Mouse (Mus musculus) midbrain, embryonic 13.5 days (tissue): ENCODE measurements around the gene Hyal3. TPM values are rescaled to one million over a fixed set of nuclear protein-coding genes. Genes with fewer than 3 reads are reported as not detected.
A peak's percentile ranks its signal among the peaks of the same experiment; 100 is the strongest.

Source experiments
- ATAC-seq: fragments of 200-750 bp; cut with Nextera tagmentation; 2 replicates; pipeline ENCODE4 v1.8.0; 2017; ENCODE audit warnings: mild to moderate bottlenecking, moderate TSS enrichment, moderate library complexity
- H3K27ac ChIP-seq: fragments of 300-500 bp; sonication (generic); 2 replicates; pipeline ENCODE4 v1.5.1; 2015; ENCODE audit warnings: inconsistent platforms, mild to moderate bottlenecking, moderate library complexity
- H3K27me3 ChIP-seq: fragments of 300-500 bp; sonication (generic); 2 replicates; pipeline ENCODE4 v1.6.1; 2015; ENCODE audit warnings: mild to moderate bottlenecking, inconsistent platforms
- H3K36me3 ChIP-seq: fragments of 300-500 bp; sonication (generic); 2 replicates; pipeline ENCODE4 v1.6.1; 2015; ENCODE audit warnings: mild to moderate bottlenecking, inconsistent platforms
- H3K4me1 ChIP-seq: fragments of 300-500 bp; sonication (generic); replicated peaks from 2 replicates; pipeline ENCODE4 v1.6.1; 2015; ENCODE audit warnings: inconsistent platforms
- H3K4me2 ChIP-seq: fragments of 300-500 bp; sonication (generic); replicated peaks from 2 replicates; pipeline ENCODE4 v1.6.1; 2015; ENCODE audit warnings: moderate library complexity, mild to moderate bottlenecking, inconsistent platforms
- H3K4me3 ChIP-seq: fragments of 300-500 bp; sonication (generic); replicated peaks from 2 replicates; pipeline ENCODE4 v1.5.1; 2015; ENCODE audit warnings: mild to moderate bottlenecking, inconsistent platforms
- H3K9ac ChIP-seq: fragments of 300-500 bp; sonication (generic); replicated peaks from 2 replicates; pipeline ENCODE4 v1.6.1; 2015; ENCODE audit warnings: mild to moderate bottlenecking, inconsistent platforms
- H3K9me3 ChIP-seq: fragments of 300-500 bp; sonication (generic); 2 replicates; pipeline ENCODE4 v1.6.1; 2016; ENCODE audit warnings: mild to moderate bottlenecking, inconsistent platforms
- WGBS: fragments of 180-500 bp; shearing (Covaris S2); methylation state at CpG from one replicate; pipeline ENCODE4 v1.1.7; 2015; 5-methylcytosine and 5-hydroxymethylcytosine counted together
- polyA plus RNA-seq: library from polyadenylated mRNA; unstranded; fragments of >200 nt; fragmentation: Nextera tagmentation; extraction: Ambion mirVana; gene quantifications from 2 replicates; pipeline ENCODE4 v1.2.1, GENCODE M21; 2015

The Hyal3 gene
- polyA plus RNA-seq, 1 experiment from 2014 or later: 1.8 TPM

GRCm38 (mm10) chr9:107606591-107606990 lies 26.0 kb downstream of the Hyal3 start:
- Histone ChIP-seq H3K4me2 (no peak overlapping the region), H3K27ac (no peak overlapping the region), H3K27me3 (no peaks in the 10 kb centered on the region), H3K36me3 (no peaks in the 10 kb centered on the region), H3K9ac (no peak overlapping the region), H3K9me3 (no peaks in the 10 kb centered on the region), H3K4me3 (no peak overlapping the region), H3K4me1 (peaks cover 64% of the 10 kb centered on the region)
- no peak for ATAC-seq
- 18% methylated on average over 9 of the region's 9 CpGs for WGBS

- Histone ChIP-seq H3K4me2 (no peak overlapping the region), H3K27me3 (no peaks in the 10 kb centered on the region), H3K36me3 (no peaks in the 10 kb centered on the region), H3K9ac (no peak overlapping the region), H3K4me3 (no peak overlapping the region), H3K9me3 (no peaks in the 10 kb centered on the region), H3K4me1 (peaks cover 69% of the 10 kb centered on the region), H3K27ac (no peak overlapping the region)
- 78% methylated on average over 2 of the region's 2 CpGs for WGBS
- ATAC-seq: no peak
Observed at GRCm38 (mm10) chr9:107607036-107607435, 26.4 kb downstream of the Hyal3 start.

GRCm38 (mm10) chr9:107607653-107608245 lies 27.1 kb downstream of the Hyal3 start:
- WGBS: 60% methylated on average over 9 of the region's 9 CpGs

GRCm38 (mm10) chr9:107608741-107609432 lies 28.3 kb downstream of the Hyal3 start, which contains the start of gene Sema3b:
Sema3b (minus strand) TSS chr9:107609229.
- no peak for ATAC-seq
- H3K4me1 ChIP-seq: peaks cover 71% of the 10 kb centered on the region

More at GRCm38 (mm10) chr9:107607653-107608245, 27.1 kb downstream of the Hyal3 start:
- peaks cover 66% of the 10 kb centered on the region for H3K4me1 ChIP-seq
- no peak overlapping the region for H3K4me2 ChIP-seq
- no peaks in the 10 kb centered on the region for H3K27me3 ChIP-seq
- ATAC-seq: no peak
- H3K9me3 ChIP-seq: no peaks in the 10 kb centered on the region
- no peak overlapping the region for H3K27ac ChIP-seq
- H3K9ac ChIP-seq: no peak overlapping the region
- no peaks in the 10 kb centered on the region for H3K36me3 ChIP-seq
- H3K4me3 ChIP-seq: no peak overlapping the region

GRCm38 (mm10) chr9:107609433-107609830 lies 28.8 kb downstream of the Hyal3 start:
- Histone ChIP-seq H3K9ac (no peak overlapping the region), H3K4me3 (no peak overlapping the region), H3K27ac (no peak overlapping the region), H3K36me3 (peaks cover 9% of the 10 kb centered on the region), H3K4me1 (peaks cover 67% of the 10 kb centered on the region), H3K9me3 (no peaks in the 10 kb centered on the region), H3K4me2 (no peak overlapping the region), H3K27me3 (no peaks in the 10 kb centered on the region)
- ATAC-seq: no peak
- 62% methylated on average over 4 of the region's 4 CpGs for WGBS

More at GRCm38 (mm10) chr9:107608741-107609432, 28.3 kb downstream of the Hyal3 start, which contains the start of gene Sema3b:
- Histone ChIP-seq H3K9me3 (no peaks in the 10 kb centered on the region), H3K27ac (no peak within 1 kb of the TSS), H3K27me3 (no peaks in the 10 kb centered on the region), H3K36me3 (peaks cover 4% of the 10 kb centered on the region), H3K4me2 (no peak within 1 kb of the TSS), H3K4me3 (no peak within 1 kb of the TSS), H3K9ac (no peak within 1 kb of the TSS)
- 39% methylated on average over 12 of the region's 12 CpGs for WGBS

GRCm38 (mm10) chr9:107611456-107612190 lies 31.0 kb downstream of the Hyal3 start:
- Histone ChIP-seq H3K27ac (peak overlapping the region; percentile 99), H3K4me1 (peaks cover 57% of the 10 kb centered on the region)
- 75% methylated on average over 6 of the region's 6 CpGs for WGBS

GRCm38 (mm10) chr9:107612191-107612944 lies 31.8 kb downstream of the Hyal3 start:
- H3K27me3 ChIP-seq: no peaks in the 10 kb centered on the region
- WGBS: 1% methylated on average over 45 of the region's 48 CpGs
- H3K4me3 ChIP-seq: peak overlapping the region; percentile 33
- H3K36me3 ChIP-seq: peaks cover 38% of the 10 kb centered on the region
- H3K27ac ChIP-seq: peak overlapping the region; percentile 99
- H3K9me3 ChIP-seq: no peaks in the 10 kb centered on the region
- peak; percentile 94 for ATAC-seq
- H3K4me1 ChIP-seq: peaks cover 51% of the 10 kb centered on the region
- H3K4me2 ChIP-seq: peak overlapping the region; percentile 62
- H3K9ac ChIP-seq: peak overlapping the region; percentile 80

More at GRCm38 (mm10) chr9:107611456-107612190, 31.0 kb downstream of the Hyal3 start:
- Histone ChIP-seq H3K36me3 (peaks cover 31% of the 10 kb centered on the region), H3K4me3 (peak overlapping the region; percentile 33; the same call in 1 of the 2 replicates), H3K4me2 (peak overlapping the region; percentile 62), H3K9me3 (no peaks in the 10 kb centered on the region), H3K27me3 (no peaks in the 10 kb centered on the region), H3K9ac (peak overlapping the region; percentile 80)
- ATAC-seq: no peak

- Histone ChIP-seq H3K36me3 (peaks cover 45% of the 10 kb centered on the region), H3K4me1 (peaks cover 45% of the 10 kb centered on the region), H3K4me2 (peak overlapping the region; percentile 62), H3K9ac (no peak overlapping the region), H3K9me3 (no peaks in the 10 kb centered on the region), H3K27me3 (no peaks in the 10 kb centered on the region), H3K4me3 (peak overlapping the region; percentile 33), H3K27ac (peak overlapping the region; percentile 99)
- ATAC-seq: peak; percentile 29; the same call in 1 of the 2 replicates
- 11% methylated on average over 12 of the region's 12 CpGs for WGBS
Observed at GRCm38 (mm10) chr9:107612945-107613569, 32.4 kb downstream of the Hyal3 start.

- no peaks in the 10 kb centered on the region for H3K9me3 ChIP-seq
- ATAC-seq: no peak
- H3K4me1 ChIP-seq: peaks cover 46% of the 10 kb centered on the region
- peak overlapping the region; percentile 10 for H3K9ac ChIP-seq
- 53% methylated on average over 4 of the region's 4 CpGs for WGBS
- peak overlapping the region; percentile 99 for H3K27ac ChIP-seq
- no peak overlapping the region for H3K4me3 ChIP-seq
- H3K4me2 ChIP-seq: no peak overlapping the region
- H3K36me3 ChIP-seq: peaks cover 65% of the 10 kb centered on the region
- H3K27me3 ChIP-seq: no peaks in the 10 kb centered on the region
Observed at GRCm38 (mm10) chr9:107615035-107615434, 34.4 kb downstream of the Hyal3 start.

- peaks cover 77% of the 10 kb centered on the region for H3K36me3 ChIP-seq
- H3K27me3 ChIP-seq: no peaks in the 10 kb centered on the region
- H3K4me3 ChIP-seq: no peak overlapping the region
- H3K9ac ChIP-seq: no peak overlapping the region
- ATAC-seq: no peak
- no peaks in the 10 kb centered on the region for H3K9me3 ChIP-seq
- no peak overlapping the region for H3K27ac ChIP-seq
- peaks cover 33% of the 10 kb centered on the region for H3K4me1 ChIP-seq
- WGBS: 90% methylated on average over 2 of the region's 2 CpGs
- no peak overlapping the region for H3K4me2 ChIP-seq
Observed at GRCm38 (mm10) chr9:107617461-107617860, 36.8 kb downstream of the Hyal3 start.

- WGBS: 89% methylated on average over 6 of the region's 6 CpGs
- Histone ChIP-seq H3K27me3 (no peaks in the 10 kb centered on the region), H3K36me3 (peaks cover 84% of the 10 kb centered on the region), H3K4me3 (no peak overlapping the region), H3K4me2 (no peak overlapping the region), H3K9ac (no peak overlapping the region), H3K4me1 (peaks cover 29% of the 10 kb centered on the region), H3K9me3 (no peaks in the 10 kb centered on the region), H3K27ac (peak overlapping the region; percentile 32; the same call in 1 of the 2 replicates)
- ATAC-seq: no peak
Observed at GRCm38 (mm10) chr9:107618098-107618497, 37.5 kb downstream of the Hyal3 start.
